Mouse (Mus musculus) neural tube, embryonic 13.5 days (tissue): ENCODE results near the gene Npepl1. TPM values are rescaled to one million over a fixed set of nuclear protein-coding genes. Genes with fewer than 3 reads are reported as not detected.

Source experiments
- ATAC-seq: fragments of 200-750 bp; cut with Nextera tagmentation; 2 replicates; pipeline ENCODE4 v1.8.0; 2017; ENCODE audit warnings: low read depth, mild to moderate bottlenecking, moderate TSS enrichment, moderate library complexity
- H3K27ac ChIP-seq: fragments of 300-500 bp; sonication (generic); replicated peaks from 2 replicates; pipeline ENCODE4 v1.5.1; 2015; ENCODE audit warnings: moderate library complexity, mild to moderate bottlenecking, inconsistent platforms
- H3K27me3 ChIP-seq: fragments of 300-500 bp; sonication (generic); 2 replicates; pipeline ENCODE4 v1.6.1; 2015; ENCODE audit warnings: mild to moderate bottlenecking, inconsistent platforms
- H3K36me3 ChIP-seq: fragments of 300-500 bp; sonication (generic); 2 replicates; pipeline ENCODE4 v1.6.1; 2015; ENCODE audit warnings: mild to moderate bottlenecking, inconsistent platforms
- H3K4me1 ChIP-seq: fragments of 300-500 bp; sonication (generic); replicated peaks from 2 replicates; pipeline ENCODE4 v1.6.1; 2015; ENCODE audit warnings: inconsistent platforms
- H3K4me2 ChIP-seq: fragments of 300-500 bp; sonication (generic); 2 replicates; pipeline ENCODE4 v1.6.1; 2015; ENCODE audit warnings: inconsistent platforms, mild to moderate bottlenecking, moderate library complexity
- H3K4me3 ChIP-seq: fragments of 300-500 bp; sonication (generic); 2 replicates; pipeline ENCODE4 v1.5.1; 2015; ENCODE audit warnings: mild to moderate bottlenecking, inconsistent platforms
- H3K9ac ChIP-seq: fragments of 300-500 bp; sonication (generic); 2 replicates; pipeline ENCODE4 v1.6.1; 2015; ENCODE audit warnings: moderate library complexity, mild to moderate bottlenecking, inconsistent platforms
- H3K9me3 ChIP-seq: fragments of 300-500 bp; sonication (generic); 2 replicates; pipeline ENCODE4 v1.6.1; 2016; ENCODE audit warnings: inconsistent platforms
- whole genome bisulfite sequencing: fragments of 180-500 bp; shearing (Covaris S2); methylation state at CpG from one replicate; pipeline ENCODE4 v1.1.7; 2015; 5-methylcytosine and 5-hydroxymethylcytosine counted together
- polyA plus RNA-seq: library from polyadenylated mRNA; unstranded; fragments of >200 nt; fragmentation: Nextera tagmentation; extraction: Ambion mirVana; gene quantifications from 2 replicates; pipeline ENCODE4 v1.2.1, GENCODE M21; 2015

The Npepl1 gene
- polyA plus RNA-seq, 1 experiment from 2014 or later = 18.0 TPM

- H3K4me3 ChIP-seq = no peak overlapping the region
- no peaks in the 10 kb centered on the region for H3K9me3 ChIP-seq
- WGBS = 40% methylated on average over 16 of the region's 16 CpGs
- H3K4me1 ChIP-seq = peaks cover 10% of the 10 kb centered on the region; the same call in 1 of the 2 replicates
- H3K27ac ChIP-seq = no peak overlapping the region
- H3K4me2 ChIP-seq = 0 out of 2 replicates have a peak overlapping the region, but pooled peaks have one; percentile 4
- no peaks in the 10 kb centered on the region for H3K27me3 ChIP-seq
- no peak for ATAC-seq
- H3K36me3 ChIP-seq = peaks cover 20% of the 10 kb centered on the region
- H3K9ac ChIP-seq = peak overlapping the region; percentile 14; the same call in 1 of the 2 replicates
Measured at GRCm38 (mm10) chr2:174116929-174117328, 6.8 kb downstream of the Npepl1 start.

DNA sequence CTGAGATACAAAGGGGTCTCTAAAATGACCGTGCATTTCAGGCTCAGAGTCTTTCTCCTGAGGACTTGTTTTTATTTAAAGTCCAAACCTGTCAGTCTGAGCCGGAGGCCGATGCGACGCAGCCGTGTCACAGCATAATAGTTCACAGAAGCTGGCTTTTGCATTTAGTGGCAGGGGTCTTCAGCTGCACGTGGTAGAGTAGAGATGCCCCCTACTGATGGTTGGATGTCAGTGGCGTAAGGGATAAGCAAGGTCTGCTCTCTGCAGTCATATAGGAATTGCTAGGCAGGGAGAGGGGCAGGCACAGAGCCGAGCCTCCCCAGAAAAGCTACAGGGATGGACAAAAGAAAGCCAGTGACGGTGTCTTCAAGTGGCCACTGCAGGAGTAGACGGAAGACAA is 8.0 kb downstream of the Npepl1 start:
- Histone ChIP-seq H3K27ac (no peak overlapping the region), H3K4me2 (no peak overlapping the region), H3K36me3 (peaks cover 20% of the 10 kb centered on the region), H3K9me3 (no peaks in the 10 kb centered on the region), H3K27me3 (no peaks in the 10 kb centered on the region), H3K9ac (no peak overlapping the region), H3K4me1 (peaks cover 10% of the 10 kb centered on the region; the same call in 1 of the 2 replicates), H3K4me3 (no peak overlapping the region)
- ATAC-seq = peak; percentile 70; the same call in 1 of the 2 replicates
- WGBS = 40% methylated on average over 11 of the region's 11 CpGs

DNA sequence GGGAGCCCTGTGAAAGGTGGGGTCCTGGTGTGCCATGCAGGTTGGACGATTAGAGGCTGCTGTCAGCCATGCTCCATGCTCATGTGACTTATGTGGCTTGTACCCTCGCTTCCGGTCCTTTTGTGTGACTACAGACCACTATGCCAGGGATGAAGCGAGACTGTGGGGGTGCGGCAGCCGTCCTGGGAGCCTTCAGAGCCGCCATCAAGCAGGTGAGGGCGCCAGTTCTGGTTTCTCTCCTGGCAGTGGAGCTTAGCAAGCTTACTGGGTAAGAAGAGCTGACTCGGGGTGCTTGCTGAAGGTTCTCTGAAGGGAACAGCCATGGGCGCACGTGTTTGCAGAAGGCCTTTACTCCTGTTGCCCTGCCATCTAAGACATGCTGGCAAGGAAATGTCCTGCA is 9.1 kb downstream of the Npepl1 start:
- H3K4me2 ChIP-seq = no peak overlapping the region
- 0 out of 2 replicates have a peak, but pooled peaks cover 2% of the 10 kb centered on the region for H3K9me3 ChIP-seq
- no peak overlapping the region for H3K27ac ChIP-seq
- no peak for ATAC-seq
- H3K9ac ChIP-seq = no peak overlapping the region
- peaks cover 10% of the 10 kb centered on the region; the same call in 1 of the 2 replicates for H3K4me1 ChIP-seq
- no peak overlapping the region for H3K4me3 ChIP-seq
- peaks cover 29% of the 10 kb centered on the region for H3K36me3 ChIP-seq
- 95% methylated on average over 11 of the region's 11 CpGs for WGBS
- no peaks in the 10 kb centered on the region for H3K27me3 ChIP-seq

DNA sequence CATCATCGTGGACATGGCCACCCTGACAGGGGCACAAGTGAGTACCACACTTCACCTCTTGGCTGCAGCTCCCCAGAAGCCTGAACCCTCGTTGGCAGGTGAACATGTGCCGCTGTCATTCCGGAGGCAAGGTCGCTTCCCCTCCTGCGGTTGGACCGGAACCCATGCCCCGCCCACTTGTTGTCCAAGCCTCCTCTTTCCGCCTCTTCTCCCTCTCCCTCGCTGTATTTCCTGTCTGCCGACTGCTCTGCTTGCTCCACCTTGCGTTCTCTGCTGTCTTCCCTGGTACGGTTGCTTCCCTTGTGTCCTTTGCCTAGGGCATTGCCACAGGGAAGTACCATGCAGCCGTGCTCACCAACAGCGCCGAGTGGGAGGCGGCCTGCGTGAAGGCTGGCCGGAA is 10.5 kb downstream of the Npepl1 start:
- whole genome bisulfite sequencing = 92% methylated on average over 19 of the region's 19 CpGs
- Histone ChIP-seq H3K9me3 (peaks cover 10% of the 10 kb centered on the region), H3K4me3 (no peak overlapping the region), H3K36me3 (peaks cover 36% of the 10 kb centered on the region), H3K27me3 (no peaks in the 10 kb centered on the region), H3K27ac (no peak overlapping the region), H3K9ac (no peak overlapping the region), H3K4me2 (no peak overlapping the region), H3K4me1 (peaks cover 10% of the 10 kb centered on the region; the same call in 1 of the 2 replicates)
- no peak for ATAC-seq

DNA sequence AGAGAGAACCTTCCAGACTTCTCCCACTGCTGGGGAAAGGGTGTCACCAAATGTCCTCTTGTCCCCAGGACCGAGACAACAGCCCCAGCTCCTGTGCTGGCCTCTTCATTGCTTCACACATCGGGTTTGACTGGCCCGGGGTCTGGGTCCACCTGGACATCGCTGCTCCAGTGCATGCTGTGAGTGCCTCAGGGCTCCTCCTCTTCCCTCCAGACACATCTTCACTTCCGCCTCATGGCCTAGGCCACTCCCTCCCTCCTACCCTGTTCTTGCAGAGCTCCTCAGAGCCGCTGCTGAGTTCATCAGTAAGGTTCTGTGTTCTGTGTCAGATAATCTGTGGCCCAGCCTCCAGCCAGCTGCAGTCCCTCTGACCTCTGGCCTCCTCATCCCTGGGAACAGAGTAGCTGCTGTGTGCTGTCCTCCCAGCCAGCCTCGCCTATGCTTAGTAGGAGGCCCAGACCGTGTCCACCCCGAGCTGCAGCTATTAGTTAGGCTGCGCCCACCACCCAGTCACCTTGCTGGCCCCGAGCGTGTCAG is 11.3 kb downstream of the Npepl1 start:
- 83% methylated on average over 12 of the region's 12 CpGs for WGBS
- H3K36me3 ChIP-seq = peaks cover 36% of the 10 kb centered on the region
- H3K4me2 ChIP-seq = no peak overlapping the region
- H3K4me1 ChIP-seq = peaks cover 13% of the 10 kb centered on the region
- H3K4me3 ChIP-seq = no peak overlapping the region
- no peak for ATAC-seq
- peaks cover 10% of the 10 kb centered on the region for H3K9me3 ChIP-seq
- H3K27me3 ChIP-seq = no peaks in the 10 kb centered on the region
- no peak overlapping the region for H3K9ac ChIP-seq
- H3K27ac ChIP-seq = no peak overlapping the region

GRCm38 (mm10) chr2:174122331-174122730 is 12.2 kb downstream of the Npepl1 start:
- H3K9ac ChIP-seq = no peak overlapping the region
- H3K9me3 ChIP-seq = peaks cover 10% of the 10 kb centered on the region
- no peak overlapping the region for H3K4me3 ChIP-seq
- ATAC-seq = no peak
- H3K27me3 ChIP-seq = no peaks in the 10 kb centered on the region
- peaks cover 14% of the 10 kb centered on the region for H3K4me1 ChIP-seq
- H3K4me2 ChIP-seq = no peak overlapping the region
- H3K36me3 ChIP-seq = peaks cover 36% of the 10 kb centered on the region
- 95% methylated on average over 2 of the region's 2 CpGs for WGBS
- H3K27ac ChIP-seq = no peak overlapping the region

DNA sequence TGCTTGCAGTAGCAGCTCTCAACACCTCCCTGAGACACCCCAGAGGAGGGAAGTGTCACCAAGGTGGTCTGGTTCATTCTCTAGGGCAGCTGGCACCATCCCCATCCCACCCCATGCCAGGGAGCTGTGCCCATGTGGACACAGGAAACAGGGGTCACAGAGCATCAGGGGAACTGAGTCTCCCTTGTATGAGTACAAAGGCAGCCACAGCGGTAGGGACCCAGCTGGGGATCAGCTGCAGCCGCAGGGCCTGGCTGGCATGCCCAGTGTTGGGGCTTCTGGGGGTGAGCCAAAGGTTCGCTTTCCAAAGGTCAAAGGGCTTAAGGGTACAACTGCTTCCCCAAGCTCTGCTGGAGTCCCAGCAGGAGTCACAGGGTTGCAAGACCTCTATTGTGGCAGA is 13.6 kb downstream of the Npepl1 start:
- Histone ChIP-seq H3K27me3 (no peaks in the 10 kb centered on the region), H3K9ac (no peak overlapping the region), H3K4me3 (no peak overlapping the region), H3K27ac (no peak overlapping the region), H3K4me2 (no peak overlapping the region), H3K36me3 (peaks cover 36% of the 10 kb centered on the region), H3K9me3 (peaks cover 10% of the 10 kb centered on the region), H3K4me1 (peaks cover 16% of the 10 kb centered on the region)
- ATAC-seq = no peak
- WGBS = 84% methylated on average over 3 of the region's 3 CpGs

- Histone ChIP-seq H3K4me3 (no peak overlapping the region), H3K4me2 (peak overlapping the region; percentile 39), H3K4me1 (peaks cover 16% of the 10 kb centered on the region), H3K9me3 (peaks cover 10% of the 10 kb centered on the region), H3K9ac (peak overlapping the region; percentile 48; the same call in 1 of the 2 replicates), H3K27ac (peak overlapping the region; percentile 38; the same call in 1 of the 2 replicates), H3K27me3 (no peaks in the 10 kb centered on the region), H3K36me3 (peaks cover 18% of the 10 kb centered on the region)
- peak; percentile 83 for ATAC-seq
- WGBS = 10% methylated on average over 21 of the region's 21 CpGs
Measured at GRCm38 (mm10) chr2:174126522-174127375, 16.6 kb downstream of the Npepl1 start.

GRCm38 (mm10) chr2:174127376-174127713 is 17.2 kb downstream of the Npepl1 start:
- Histone ChIP-seq H3K9me3 (peaks cover 10% of the 10 kb centered on the region), H3K4me2 (peak overlapping the region; percentile 39), H3K27ac (no peak overlapping the region; the same call in 1 of the 2 replicates), H3K4me3 (no peak overlapping the region), H3K4me1 (peaks cover 16% of the 10 kb centered on the region), H3K27me3 (no peaks in the 10 kb centered on the region), H3K36me3 (peaks cover 16% of the 10 kb centered on the region), H3K9ac (peak overlapping the region; percentile 48; the same call in 1 of the 2 replicates)
- ATAC-seq = peak; percentile 42; the same call in 1 of the 2 replicates
- WGBS = 25% methylated on average over 6 of the region's 6 CpGs

- Histone ChIP-seq H3K27me3 (no peaks in the 10 kb centered on the region), H3K4me1 (peaks cover 16% of the 10 kb centered on the region), H3K9me3 (peaks cover 10% of the 10 kb centered on the region), H3K4me2 (no peak overlapping the region), H3K36me3 (peaks cover 11% of the 10 kb centered on the region), H3K4me3 (no peak overlapping the region), H3K9ac (no peak overlapping the region), H3K27ac (no peak overlapping the region)
- 80% methylated on average over 6 of the region's 6 CpGs for WGBS
- ATAC-seq = no peak
Measured at GRCm38 (mm10) chr2:174128926-174129325, 18.8 kb downstream of the Npepl1 start.

- ATAC-seq = no peak
- Histone ChIP-seq H3K4me2 (no peak overlapping the region), H3K4me1 (peaks cover 16% of the 10 kb centered on the region), H3K4me3 (no peak overlapping the region), H3K27me3 (no peaks in the 10 kb centered on the region), H3K9ac (no peak overlapping the region), H3K27ac (no peak overlapping the region), H3K36me3 (no peaks in the 10 kb centered on the region), H3K9me3 (no peaks in the 10 kb centered on the region)
- 82% methylated on average over 8 of the region's 8 CpGs for WGBS
Measured at GRCm38 (mm10) chr2:174130468-174131097, 20.4 kb downstream of the Npepl1 start.

DNA sequence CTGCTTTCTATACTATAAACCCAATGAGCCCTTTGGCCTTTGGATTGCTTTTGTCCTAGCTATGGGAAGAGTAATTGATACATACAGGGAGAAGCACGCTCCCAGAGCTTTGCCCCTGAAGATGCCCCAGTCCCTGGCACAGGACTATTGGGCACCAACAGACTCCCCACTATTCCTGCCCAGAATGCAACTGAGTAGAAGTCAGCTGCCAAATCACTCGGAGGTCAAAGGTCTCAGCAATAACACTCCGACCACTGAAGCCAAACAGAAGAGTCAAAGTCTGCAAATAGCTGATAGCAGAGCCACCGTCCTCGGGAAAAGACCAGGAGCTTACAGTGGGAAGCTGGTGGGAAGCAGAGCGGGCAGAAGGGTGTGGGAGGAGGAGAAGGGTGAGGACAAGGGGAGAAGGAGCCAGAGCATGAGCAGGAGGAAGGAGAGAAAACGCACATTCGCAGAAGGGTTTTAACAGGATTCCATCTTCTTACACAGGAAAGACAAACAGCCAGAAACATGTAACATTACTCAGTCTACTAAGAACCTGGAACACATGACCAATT is 22.3 kb downstream of the Npepl1 start:
- ATAC-seq = no peak
- H3K4me2 ChIP-seq = no peak overlapping the region
- peaks cover 6% of the 10 kb centered on the region for H3K4me1 ChIP-seq
- no peaks in the 10 kb centered on the region for H3K36me3 ChIP-seq
- 81% methylated on average over 8 of the region's 8 CpGs for WGBS
- no peaks in the 10 kb centered on the region for H3K9me3 ChIP-seq
- no peak overlapping the region for H3K27ac ChIP-seq
- no peaks in the 10 kb centered on the region for H3K27me3 ChIP-seq
- no peak overlapping the region for H3K4me3 ChIP-seq
- H3K9ac ChIP-seq = no peak overlapping the region
